Mouse (Mus musculus) kidney, adult 2 months (tissue): ENCODE measurements around the gene Tet1.

ENCODE experiments used
- CTCF ChIP-seq: fragments of 200-500 bp; conservative IDR thresholded peaks from 2 replicates; pipeline ENCODE4 v1.5.1; 2011; ENCODE audit warnings: low read depth, mild to moderate bottlenecking, control low read depth, low read length, moderate library complexity, mixed read lengths; ENCODE audit not compliant: insufficient read depth, insufficient read length
- POLR2A ChIP-seq: fragments of 200-500 bp; IDR thresholded peaks from one replicate; pipeline ENCODE4 v1.6.1; 2011; ENCODE audit warnings: low read depth, low read length, control low read depth

GRCm38 (mm10) chr10:62848783-62849182 is 60.0 kb downstream of the Tet1 start:
- TF ChIP-seq CTCF = no peak
- TF ChIP-seq POLR2A = no peak
